In the genomic region with DNA sequence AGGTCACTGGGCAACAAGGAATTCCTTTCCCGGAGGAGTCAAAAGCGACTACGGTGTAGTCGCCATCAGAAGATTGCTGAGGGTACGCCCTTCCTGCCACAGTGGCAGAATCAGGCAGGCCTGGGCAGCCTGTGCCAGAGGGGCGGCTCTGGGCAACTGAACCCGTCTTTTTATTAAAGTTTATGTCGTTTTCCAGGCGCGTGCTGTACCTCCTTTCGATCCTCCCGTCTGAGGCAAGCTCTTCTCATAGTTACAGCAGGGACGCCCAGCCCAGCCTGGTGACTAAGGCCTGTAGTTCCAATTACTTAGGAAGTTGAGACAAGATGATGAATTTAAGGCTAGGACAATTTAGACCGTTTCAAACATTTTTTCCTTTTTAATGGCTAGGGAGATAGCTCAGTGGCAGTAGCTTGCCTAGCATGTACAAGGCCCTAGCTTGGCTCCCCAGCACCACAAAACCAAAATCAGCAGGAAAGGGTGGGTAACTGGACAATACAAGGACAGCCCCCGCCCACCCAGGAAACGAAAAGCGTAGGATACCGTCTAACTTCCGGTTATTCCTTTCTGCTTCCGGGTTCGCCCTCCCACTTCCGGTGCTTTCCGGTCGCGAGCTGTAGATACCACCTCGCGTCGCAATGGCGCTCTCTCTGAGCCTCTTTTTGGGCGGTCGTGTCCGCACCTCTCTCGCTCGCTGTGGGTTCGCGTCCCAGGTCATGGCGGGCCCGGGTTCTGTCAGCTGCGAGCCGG, we compare ENCODE assay signal across 8 mouse cellular contexts. TPM values are rescaled to one million over a fixed set of nuclear protein-coding genes. Genes with fewer than 3 reads are reported as not detected.
DNase-seq lines count a peak whose midpoint lies in the region; ATAC-seq lines count a peak whose summit lies in the region.

Gene Ngrn (plus strand): TSS at position 591 of the 747 bp plus-strand sequence.

- peaks cover 21% of the 10 kb centered on the region for H3K4me1 ChIP-seq in hindbrain, embryonic 13.5 days (replicated peaks)

- H3K27me3 ChIP-seq in hindbrain, embryonic 13.5 days: peaks cover 40% of the 10 kb centered on the region

- ATAC-seq in hindbrain, embryonic 13.5 days (ENCODE audit: low FRiP score): peak; percentile 85

- peak within 1 kb of the TSS; percentile 90 for H3K4me3 ChIP-seq in hindbrain, embryonic 13.5 days

- peak within 1 kb of the TSS; percentile 85 for H3K27ac ChIP-seq in hindbrain, embryonic 13.5 days

- peak within 1 kb of the TSS; percentile 90 for H3K9ac ChIP-seq in hindbrain, embryonic 13.5 days

- peak within 1 kb of the TSS; percentile 92 for H3K4me2 ChIP-seq in hindbrain, embryonic 13.5 days

- WGBS in hindbrain, embryonic 13.5 days: 26% methylated on average over 40 of the region's 40 CpGs

- peaks cover 21% of the 10 kb centered on the region for H3K36me3 ChIP-seq in hindbrain, embryonic 13.5 days

- no peaks in the 10 kb centered on the region for H3K9me3 ChIP-seq in hindbrain, embryonic 13.5 days

- DNase-seq in T-cell, adult 2 months (ENCODE audit: low spot score): peak; percentile 80
- DNase-seq in cerebellum, postnatal 25 days: peak; percentile 85 to 90
- DNase-seq in frontal cortex, postnatal 25 days (ENCODE audit: low spot score in 2 of 2): peak; percentile 59 to 77
- DNase-seq in layer of hippocampus, postnatal 25 days (ENCODE audit: extremely low spot score in 1 of 2, low spot score in 1 of 2): peak; percentile 69 to 74
- peak; percentile 87 for DNase-seq in lung, postnatal 14 days
- DNase-seq in ovary, postnatal 36 days (ENCODE audit: low spot score): peak; percentile 79
- DNase-seq in thymus, postnatal 25 days: peak; percentile 84

RNA-seq across cellular contexts. Expression of gene Ngrn, which starts in this region (rescaled TPM):
- 60.3 and 62.3 TPM in 2 replicates for polyA plus RNA-seq in hindbrain, embryonic 13.5 days (2015; fragmentation: Nextera tagmentation; extraction: Ambion mirVana)
- 10 to 100 TPM; 40.0 to 44.4 TPM for total RNA-seq in layer of hippocampus, postnatal 25 days (2021)

Comparison
In these comparisons a context has a peak if more than half of its experiments do, and no peak if none do; other contexts are left out.
1. Peak in every context shown above with its lines: DNase-seq, ATAC-seq, H3K4me3 ChIP-seq and H3K27ac ChIP-seq.